Mouse (Mus musculus) heart, embryonic 11.5 days (tissue): ENCODE data around the gene Cd151. TPM values are rescaled to one million over a fixed set of nuclear protein-coding genes. Genes with fewer than 3 reads are reported as not detected.

ENCODE experiments used
- ATAC-seq: fragments of 200-750 bp; cut with Nextera tagmentation; replicated peaks from 2 replicates; pipeline ENCODE4 v1.8.0; 2017; ENCODE audit warnings: moderate library complexity; ENCODE audit not compliant: insufficient number of reproducible peaks, low FRiP score, low TSS enrichment
- H3K27ac ChIP-seq: fragments of 300-500 bp; sonication (generic); 2 replicates; pipeline ENCODE4 v1.5.1; 2014; ENCODE audit warnings: mild to moderate bottlenecking, low read depth, low read length
- H3K27me3 ChIP-seq: fragments of 300-500 bp; sonication (generic); 2 replicates; pipeline ENCODE4 v1.6.1; 2014; ENCODE audit warnings: mild to moderate bottlenecking, low read length, mixed read lengths; ENCODE audit not compliant: control insufficient read depth, insufficient read depth
- H3K36me3 ChIP-seq: fragments of 300-500 bp; sonication (generic); 2 replicates; pipeline ENCODE4 v1.6.1; 2014; ENCODE audit warnings: mild to moderate bottlenecking, low read length, moderate library complexity, mixed read lengths; ENCODE audit not compliant: control insufficient read depth, insufficient read depth
- H3K4me1 ChIP-seq: fragments of 300-500 bp; sonication (generic); 2 replicates; pipeline ENCODE4 v1.6.1; 2014; ENCODE audit warnings: low read length; ENCODE audit not compliant: control insufficient read depth, insufficient read depth
- H3K4me2 ChIP-seq: fragments of 300-500 bp; sonication (generic); 2 replicates; pipeline ENCODE4 v1.6.1; 2014; ENCODE audit warnings: mild to moderate bottlenecking, moderate library complexity
- H3K4me3 ChIP-seq: fragments of 300-500 bp; sonication (generic); 2 replicates; pipeline ENCODE4 v1.5.1; 2014; ENCODE audit warnings: low read depth, low read length
- H3K9ac ChIP-seq: fragments of 300-500 bp; sonication (generic); 2 replicates; pipeline ENCODE4 v1.6.1; 2014; ENCODE audit warnings: mild to moderate bottlenecking, low read depth, low read length, moderate library complexity
- H3K9me3 ChIP-seq: fragments of 300-500 bp; sonication (generic); replicated peaks from 2 replicates; pipeline ENCODE4 v1.6.1; 2016; ENCODE audit warnings: low read length; ENCODE audit not compliant: control insufficient read depth
- WGBS: fragments of 180-500 bp; shearing (Covaris S2); extraction: QIAGEN DNeasy Blood & Tissue Kit; methylation state at CpG from one replicate; pipeline ENCODE4 v1.1.7; 2014; ENCODE audit not compliant: insufficient replicate concordance; 5-methylcytosine and 5-hydroxymethylcytosine counted together
- polyA plus RNA-seq: library from polyadenylated mRNA; unstranded; fragments of >200 nt; fragmentation: Nextera tagmentation; extraction: Ambion mirVana; gene quantifications from 2 replicates; pipeline ENCODE4 v1.2.1, GENCODE M21; 2014

Cd151 gene
- polyA plus RNA-seq, 1 experiment from 2014 or later = 101 TPM

GRCm38 (mm10) chr7:141434464-141434863, 32.7 kb upstream of the Cd151 start:
- Histone ChIP-seq H3K9ac (peak overlapping the region; percentile 65), H3K4me1 (peaks cover 32% of the 10 kb centered on the region), H3K4me3 (peak overlapping the region; percentile 46), H3K36me3 (peaks cover 11% of the 10 kb centered on the region; the same call in 1 of the 2 replicates), H3K9me3 (no peaks in the 10 kb centered on the region), H3K4me2 (peak overlapping the region; percentile 80), H3K27me3 (no peaks in the 10 kb centered on the region), H3K27ac (0 out of 2 replicates have a peak overlapping the region, but pooled peaks have one; percentile 22)
- ATAC-seq = no peak
- 14% methylated on average over 8 of the region's 8 CpGs for WGBS

GRCm38 (mm10) chr7:141435129-141435855, 31.9 kb upstream of the Cd151 start:
- 0 out of 2 replicates have a peak, but pooled peaks have one; percentile 35 for ATAC-seq
- H3K36me3 ChIP-seq = peaks cover 12% of the 10 kb centered on the region; the same call in 1 of the 2 replicates
- whole genome bisulfite sequencing = 5% methylated on average over 17 of the region's 17 CpGs

GRCm38 (mm10) chr7:141435856-141436522, 31.2 kb upstream of the Cd151 start:
- ATAC-seq = no peak
- Histone ChIP-seq H3K4me1 (peaks cover 30% of the 10 kb centered on the region), H3K36me3 (peaks cover 10% of the 10 kb centered on the region; the same call in 1 of the 2 replicates), H3K27me3 (no peaks in the 10 kb centered on the region), H3K27ac (no peak overlapping the region), H3K4me2 (peak overlapping the region; percentile 80), H3K9ac (no peak overlapping the region), H3K9me3 (no peaks in the 10 kb centered on the region), H3K4me3 (no peak overlapping the region)
- 79% methylated on average over 9 of the region's 9 CpGs for WGBS

More at GRCm38 (mm10) chr7:141435129-141435855, 31.9 kb upstream of the Cd151 start:
- Histone ChIP-seq H3K4me1 (peaks cover 28% of the 10 kb centered on the region), H3K4me2 (peak overlapping the region; percentile 80), H3K9me3 (no peaks in the 10 kb centered on the region), H3K9ac (peak overlapping the region; percentile 65), H3K4me3 (peak overlapping the region; percentile 46), H3K27ac (0 out of 2 replicates have a peak overlapping the region, but pooled peaks have one; percentile 22), H3K27me3 (no peaks in the 10 kb centered on the region)

GRCm38 (mm10) chr7:141436523-141436892, 30.7 kb upstream of the Cd151 start:
- H3K9ac ChIP-seq = peak overlapping the region; percentile 76

GRCm38 (mm10) chr7:141437178-141438120, 29.7 kb upstream of the Cd151 start, which contains the start of gene Slc25a22:
Gene Slc25a22 (minus strand): TSS chr7:141437892.
- H3K36me3 ChIP-seq = peaks cover 6% of the 10 kb centered on the region; the same call in 1 of the 2 replicates
- no peaks in the 10 kb centered on the region for H3K9me3 ChIP-seq
- no peaks in the 10 kb centered on the region for H3K27me3 ChIP-seq
- peak; percentile 74 for ATAC-seq
- H3K27ac ChIP-seq = peak within 1 kb of the TSS; percentile 24; the same call in 1 of the 2 replicates
- H3K4me3 ChIP-seq = peak within 1 kb of the TSS; percentile 66
- WGBS = 6% methylated on average over 53 of the region's 53 CpGs
- peaks cover 36% of the 10 kb centered on the region for H3K4me1 ChIP-seq
- H3K4me2 ChIP-seq = peak within 1 kb of the TSS; percentile 95
- peak within 1 kb of the TSS; percentile 76 for H3K9ac ChIP-seq

More at GRCm38 (mm10) chr7:141436523-141436892, 30.7 kb upstream of the Cd151 start:
- Histone ChIP-seq H3K4me3 (peak overlapping the region; percentile 66), H3K4me1 (peaks cover 32% of the 10 kb centered on the region), H3K36me3 (peaks cover 10% of the 10 kb centered on the region; the same call in 1 of the 2 replicates), H3K27me3 (no peaks in the 10 kb centered on the region), H3K9me3 (no peaks in the 10 kb centered on the region), H3K27ac (no peak overlapping the region), H3K4me2 (peak overlapping the region; percentile 95)
- WGBS = 71% methylated on average over 2 of the region's 2 CpGs
- ATAC-seq = no peak

- ATAC-seq = no peak
- Histone ChIP-seq H3K4me3 (no peak overlapping the region), H3K27me3 (no peaks in the 10 kb centered on the region), H3K4me1 (peaks cover 45% of the 10 kb centered on the region), H3K9ac (no peak overlapping the region), H3K9me3 (no peaks in the 10 kb centered on the region), H3K36me3 (peaks cover 6% of the 10 kb centered on the region; the same call in 1 of the 2 replicates), H3K27ac (no peak overlapping the region), H3K4me2 (no peak overlapping the region)
- WGBS = 89% methylated on average over 12 of the region's 12 CpGs
Measured at GRCm38 (mm10) chr7:141438201-141438968, 28.8 kb upstream of the Cd151 start.

- no peak overlapping the region for H3K9ac ChIP-seq
- H3K4me3 ChIP-seq = no peak overlapping the region
- no peaks in the 10 kb centered on the region for H3K27me3 ChIP-seq
- no peak for ATAC-seq
- H3K9me3 ChIP-seq = no peaks in the 10 kb centered on the region
- no peak overlapping the region for H3K4me2 ChIP-seq
- no peak overlapping the region for H3K27ac ChIP-seq
- peaks cover 6% of the 10 kb centered on the region; the same call in 1 of the 2 replicates for H3K36me3 ChIP-seq
- H3K4me1 ChIP-seq = peaks cover 44% of the 10 kb centered on the region
- 93% methylated on average over 10 of the region's 10 CpGs for WGBS
Measured at GRCm38 (mm10) chr7:141439140-141439679, 28.0 kb upstream of the Cd151 start.
